Mouse (Mus musculus): ENCODE measurements at regions not wholly inside any gene's neighbourhood (a gene's known extent, or its start where the extent isn't known, plus 50 kb on each side); places are given as distances from the start of the nearest gene placed in this dataset.

- TF ChIP-seq POLR2A (IDR thresholded peaks at IDR 0.05; ENCODE audit: extremely low read depth, insufficient read depth, low read length) (no peak), CTCF (IDR thresholded peaks at IDR 0.05; ENCODE audit: extremely low read depth, insufficient read depth, low read length) (no peak)
These were observed 256.1 kb downstream of the Adgrl2 start for GRCm38 (mm10) chr3:148734194-148734749.
